Mouse (Mus musculus): Measurements from ENCODE around the gene Fgd6. TPM values are rescaled to one million over a fixed set of nuclear protein-coding genes. Genes with fewer than 3 reads are reported as not detected.

The Fgd6 gene
- 2.4 TPM for polyA plus RNA-seq (2017; shearing (Covaris generic))

DNA sequence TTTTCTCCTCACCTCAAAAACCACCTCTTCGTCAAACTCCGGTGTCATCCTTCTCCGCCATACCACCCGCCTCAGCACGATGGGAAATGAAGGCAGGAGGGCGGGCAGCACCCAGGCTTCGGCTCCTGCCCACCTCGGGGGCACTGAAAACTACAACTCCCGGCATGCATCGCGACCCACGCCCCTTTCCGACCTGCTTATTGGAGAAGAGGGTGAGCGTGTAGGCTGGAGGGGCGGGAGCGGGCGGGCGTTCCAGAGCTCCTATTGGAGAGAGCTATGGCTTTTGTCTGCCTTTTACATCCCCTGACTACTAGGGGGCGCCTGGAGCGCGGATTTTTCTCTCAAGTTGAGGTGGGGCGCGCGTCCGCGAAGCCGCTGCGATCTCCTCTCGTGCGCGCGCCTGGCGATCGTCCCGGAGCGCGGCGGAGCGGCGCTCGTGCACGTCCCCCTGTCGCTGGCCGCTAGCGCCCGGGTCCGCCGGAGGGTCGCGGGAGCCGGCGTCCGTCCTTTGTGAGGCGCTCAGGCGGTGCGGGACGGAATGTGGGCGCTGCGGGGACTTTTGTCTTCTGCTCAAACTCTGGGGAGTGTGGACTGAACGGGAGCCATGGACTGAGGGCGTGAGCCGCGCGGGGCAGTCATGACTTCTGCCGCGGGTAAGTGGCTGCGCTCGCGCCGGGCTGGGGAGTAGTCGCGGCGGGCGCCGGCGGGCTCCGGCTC is at the start of gene Fgd6, which contains the start of gene Vezt:
Fgd6 (plus strand) TSS at position 344 of the 717 bp plus-strand sequence.
Vezt (minus strand) TSS at position 160 of the 717 bp plus-strand sequence.

DNA sequence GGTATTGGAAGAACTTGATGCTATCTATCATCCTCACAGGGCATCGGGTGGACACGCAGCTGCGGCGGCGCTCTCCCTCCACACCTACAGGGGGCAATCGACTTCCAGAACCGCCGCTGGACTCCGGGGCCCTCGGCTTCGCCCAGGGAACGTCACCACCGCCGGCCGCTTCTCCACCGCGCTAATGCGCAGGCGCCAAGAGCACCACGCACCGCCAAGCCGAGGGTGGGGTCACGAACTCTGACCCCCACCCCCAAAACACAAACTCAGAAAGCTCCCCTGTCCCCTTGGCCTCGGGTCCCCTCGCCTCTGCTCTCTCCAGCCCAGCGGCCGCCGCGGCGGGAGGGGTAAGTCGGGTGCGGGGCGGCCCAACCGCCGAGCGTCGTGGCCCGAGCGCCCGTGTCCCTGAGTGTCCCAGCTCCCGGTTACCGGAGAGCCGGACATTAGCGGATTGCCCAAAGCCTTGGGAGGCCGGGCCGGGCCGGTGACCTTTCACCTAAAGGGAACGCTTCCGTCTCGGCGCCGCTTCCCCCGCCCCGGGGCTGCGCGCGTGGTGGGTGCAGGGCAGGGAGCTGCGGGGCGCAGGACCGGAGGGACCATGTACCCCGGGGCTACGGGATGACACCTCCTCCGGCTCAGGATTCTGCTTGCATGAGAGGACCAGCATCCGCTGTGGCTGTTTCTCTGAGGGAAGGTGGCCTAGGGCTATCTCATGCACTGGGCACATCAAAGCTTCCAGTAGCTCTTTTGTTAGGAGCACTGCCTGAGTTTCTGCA is 112.1 kb downstream of the Fgd6 start, which contains the start of gene Nr2c1:
Nr2c1 (plus strand) TSS at position 268 of the 776 bp plus-strand sequence.

Other genes starting within 250 kb of the Fgd6 start
- not detected for gene Usp44, start 204.4 kb upstream of the Fgd6 start, polyA plus RNA-seq (2017; shearing (Covaris generic))
- 82.6 TPM for gene Metap2, start 138.9 kb upstream of the Fgd6 start, polyA plus RNA-seq (2017; shearing (Covaris generic))
- 12.7 TPM for gene Vezt, start 184 bp upstream of the Fgd6 start, polyA plus RNA-seq (2017; shearing (Covaris generic))
- 7.5 TPM for gene Nr2c1, start 112.0 kb downstream of the Fgd6 start, polyA plus RNA-seq (2017; shearing (Covaris generic))
- 61.5 TPM for gene Ndufa12, start 162.7 kb downstream of the Fgd6 start, polyA plus RNA-seq (2017; shearing (Covaris generic))